Mouse (Mus musculus) C2C12 (cell line): ENCODE data around the gene Aatf. TPM values are rescaled to one million over a fixed set of nuclear protein-coding genes. Genes with fewer than 3 reads are reported as not detected.

Experiments used
- H3K27me3 ChIP-seq: one replicate; pipeline ENCODE4 v1.6.1; 2011; ENCODE audit not compliant: control insufficient read depth, insufficient read depth, insufficient read length
- H3K36me3 ChIP-seq: one replicate; pipeline ENCODE4 v1.6.1; 2011; ENCODE audit not compliant: control insufficient read depth, insufficient read depth
- H3K4me3 ChIP-seq: one replicate; pipeline ENCODE4 v1.5.1; 2011; ENCODE audit warnings: mild to moderate bottlenecking, control low read depth; ENCODE audit not compliant: poor library complexity, insufficient read depth, severe bottlenecking
- H3K79me2 ChIP-seq: one replicate; pipeline ENCODE4 v1.6.1; 2011; ENCODE audit not compliant: control insufficient read depth, insufficient read depth
- H3K79me3 ChIP-seq: one replicate; pipeline ENCODE4 v1.6.1; 2011; ENCODE audit warnings: low read depth, control low read depth
- H3ac ChIP-seq: one replicate; pipeline ENCODE3; 2011; ENCODE audit warnings: low read depth; ENCODE audit not compliant: control insufficient read depth, insufficient read length
- CEBPB ChIP-seq: IDR thresholded peaks from one replicate; pipeline ENCODE4 v1.6.1; 2011; ENCODE audit warnings: low read depth, mild to moderate bottlenecking, control low read depth, moderate library complexity
- CTCF ChIP-seq: IDR thresholded peaks from one replicate; pipeline ENCODE4 v1.5.1; 2011; ENCODE audit not compliant: control insufficient read depth, insufficient read depth, insufficient read length
- FOSL1 ChIP-seq: IDR thresholded peaks from one replicate; pipeline ENCODE4 v1.8.0; 2011; ENCODE audit warnings: mild to moderate bottlenecking, low read length; ENCODE audit not compliant: poor library complexity, insufficient read depth, severe bottlenecking
- MAX ChIP-seq: IDR thresholded peaks from one replicate; pipeline ENCODE4 v1.6.1; 2011; ENCODE audit warnings: mild to moderate bottlenecking, control low read depth
- MYOD1 ChIP-seq: IDR thresholded peaks from one replicate; pipeline ENCODE4 v1.6.1; 2011; ENCODE audit warnings: low read depth; ENCODE audit not compliant: control insufficient read depth, insufficient read length
- MYOG ChIP-seq: IDR thresholded peaks from one replicate; pipeline ENCODE4 v1.6.1; 2011; ENCODE audit not compliant: control insufficient read depth, insufficient read length; ENCODE audit errors: extremely low read depth
- USF1 ChIP-seq: IDR thresholded peaks from one replicate; pipeline ENCODE4 v1.6.1; 2011; ENCODE audit warnings: low read depth, mild to moderate bottlenecking, control low read depth, moderate library complexity
- polyA plus RNA-seq: library from polyadenylated mRNA; unstranded; fragments of >200 nt; fragmentation: generic; extraction: Trizol; gene quantifications from one replicate; pipeline ENCODE4 v1.2.1, GENCODE M21; 2012; ENCODE audit warnings: missing spikeins

The Aatf gene
- polyA plus RNA-seq, 1 experiment = 38.6 TPM

GRCm38 (mm10) chr11:84520269-84521070 is 7.1 kb upstream of the Aatf start:
- no peak overlapping the region for H3ac ChIP-seq
- no peaks in the 10 kb centered on the region for H3K79me3 ChIP-seq
- no peak for TF ChIP-seq MYOG
- no peak for TF ChIP-seq CEBPB
- no peak for TF ChIP-seq USF1
- no peak for TF ChIP-seq MAX
- no peak for TF ChIP-seq MYOD1
- no peak for TF ChIP-seq CTCF
- TF ChIP-seq FOSL1 = no peak
- H3K36me3 ChIP-seq = no peaks in the 10 kb centered on the region
- no peaks in the 10 kb centered on the region for H3K79me2 ChIP-seq
- peaks cover 77% of the 10 kb centered on the region for H3K27me3 ChIP-seq
- no peak overlapping the region for H3K4me3 ChIP-seq

DNA sequence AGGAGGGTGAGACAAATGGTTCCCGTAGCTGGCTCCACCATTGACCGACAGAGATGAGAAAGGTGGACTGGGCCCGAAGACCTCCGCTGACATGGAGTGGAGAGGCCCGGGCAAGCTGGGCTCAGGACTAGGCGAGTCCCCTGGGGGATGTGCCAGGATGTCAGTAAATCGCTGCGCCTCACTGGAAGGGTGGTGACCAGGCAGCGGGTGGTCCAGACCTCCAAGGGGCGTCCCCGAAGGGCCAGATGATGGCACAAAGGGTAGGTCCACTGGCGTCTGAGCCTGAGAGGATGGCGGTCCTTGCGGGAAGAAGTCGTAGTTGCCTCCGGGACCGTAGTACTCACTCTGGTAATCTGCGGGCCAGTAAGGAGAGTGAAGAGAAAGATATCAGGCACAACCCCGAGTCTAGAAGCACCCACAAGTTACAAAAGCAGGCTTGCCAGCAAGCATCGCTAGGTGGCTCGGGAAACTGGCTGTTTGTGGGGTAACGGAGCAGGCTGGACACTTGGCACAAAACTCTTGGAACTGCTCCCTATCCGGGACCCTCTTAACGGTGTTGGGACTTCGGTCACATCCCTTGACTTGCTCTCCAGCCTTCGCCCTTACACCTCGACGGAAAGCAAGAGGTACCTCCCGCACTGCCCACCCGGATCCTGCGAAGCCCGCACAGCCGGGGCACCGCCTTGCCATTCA is 6.4 kb upstream of the Aatf start:
- H3K79me2 ChIP-seq = no peaks in the 10 kb centered on the region
- H3K27me3 ChIP-seq = peaks cover 74% of the 10 kb centered on the region
- no peak overlapping the region for H3K4me3 ChIP-seq
- H3K79me3 ChIP-seq = no peaks in the 10 kb centered on the region
- TF ChIP-seq CTCF (no peak), MYOG (no peak), CEBPB (no peak), USF1 (no peak), MAX (no peak), FOSL1 (no peak), MYOD1 (no peak)
- no peaks in the 10 kb centered on the region for H3K36me3 ChIP-seq
- H3ac ChIP-seq = no peak overlapping the region

- Histone ChIP-seq H3K27me3 (peaks cover 67% of the 10 kb centered on the region), H3K4me3 (no peak overlapping the region)
- no peak for TF ChIP-seq FOSL1
- no peak for TF ChIP-seq MYOG
- no peak for TF ChIP-seq MYOD1
- no peak for TF ChIP-seq CTCF
- no peak for TF ChIP-seq MAX
- TF ChIP-seq USF1 = no peak
- no peak for TF ChIP-seq CEBPB
These were observed 5.7 kb upstream of the Aatf start for GRCm38 (mm10) chr11:84519036-84519435.

GRCm38 (mm10) chr11:84518261-84518660 is 4.9 kb upstream of the Aatf start:
- no peak overlapping the region for H3ac ChIP-seq
- no peak for TF ChIP-seq MAX
- TF ChIP-seq FOSL1 = no peak
- no peak for TF ChIP-seq MYOD1
- TF ChIP-seq MYOG = no peak
- no peak for TF ChIP-seq CEBPB
- no peak for TF ChIP-seq CTCF
- no peak for TF ChIP-seq USF1
- no peaks in the 10 kb centered on the region for H3K36me3 ChIP-seq
- no peaks in the 10 kb centered on the region for H3K79me3 ChIP-seq
- peaks cover 59% of the 10 kb centered on the region for H3K27me3 ChIP-seq
- no peak overlapping the region for H3K4me3 ChIP-seq
- H3K79me2 ChIP-seq = peaks cover under 1% of the 10 kb centered on the region

More at GRCm38 (mm10) chr11:84519036-84519435, 5.7 kb upstream of the Aatf start:
- Histone ChIP-seq H3ac (no peak overlapping the region), H3K79me3 (no peaks in the 10 kb centered on the region), H3K36me3 (no peaks in the 10 kb centered on the region), H3K79me2 (no peaks in the 10 kb centered on the region)

- Histone ChIP-seq H3K27me3 (peaks cover 51% of the 10 kb centered on the region), H3K79me3 (peaks cover 7% of the 10 kb centered on the region), H3K79me2 (peaks cover 9% of the 10 kb centered on the region), H3ac (no peak overlapping the region), H3K4me3 (no peak overlapping the region), H3K36me3 (no peaks in the 10 kb centered on the region)
- TF ChIP-seq USF1 (no peak), MAX (no peak), MYOG (no peak), MYOD1 (no peak), FOSL1 (no peak), CTCF (no peak), CEBPB (no peak)
These were observed 4.1 kb upstream of the Aatf start for GRCm38 (mm10) chr11:84517431-84517830.
